Mouse (Mus musculus): Measurements from ENCODE around the gene Dock3.

The Dock3 gene

DNA sequence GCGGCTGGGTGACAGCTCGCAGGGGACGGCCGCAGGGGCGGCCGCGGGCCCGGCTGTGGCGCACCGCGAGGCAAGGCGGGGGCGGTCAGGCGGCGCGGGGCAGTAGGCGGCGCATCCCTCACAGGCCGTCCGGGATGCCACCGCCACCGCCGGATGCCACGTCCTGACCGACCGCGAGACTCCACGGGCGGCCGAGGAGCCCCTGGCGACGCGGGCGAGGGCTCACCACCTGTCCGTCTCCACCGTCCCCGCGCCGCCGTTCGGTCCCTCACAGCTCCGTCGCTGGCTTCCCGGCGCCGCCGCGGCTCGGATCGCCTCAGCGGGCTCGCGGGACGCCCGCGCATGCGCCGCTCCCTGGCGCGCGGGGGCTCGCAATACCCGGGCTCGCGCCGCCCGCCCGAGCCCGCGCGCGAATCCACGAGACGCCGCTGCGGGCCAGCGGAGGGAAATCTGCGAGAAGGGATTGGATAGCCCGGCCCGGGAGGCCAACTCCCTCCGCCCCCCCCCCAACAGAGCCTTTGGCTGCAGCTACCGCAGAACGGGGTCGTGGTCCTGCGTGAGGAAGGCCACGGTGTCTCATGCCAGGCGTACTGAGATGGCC lies at the start of gene Dock3:
Dock3 (minus strand) TSS at position 371 of the 601 bp plus-strand sequence.
- DNase-seq (ENCODE audit: low spot score), result peak; percentile 38

DNA sequence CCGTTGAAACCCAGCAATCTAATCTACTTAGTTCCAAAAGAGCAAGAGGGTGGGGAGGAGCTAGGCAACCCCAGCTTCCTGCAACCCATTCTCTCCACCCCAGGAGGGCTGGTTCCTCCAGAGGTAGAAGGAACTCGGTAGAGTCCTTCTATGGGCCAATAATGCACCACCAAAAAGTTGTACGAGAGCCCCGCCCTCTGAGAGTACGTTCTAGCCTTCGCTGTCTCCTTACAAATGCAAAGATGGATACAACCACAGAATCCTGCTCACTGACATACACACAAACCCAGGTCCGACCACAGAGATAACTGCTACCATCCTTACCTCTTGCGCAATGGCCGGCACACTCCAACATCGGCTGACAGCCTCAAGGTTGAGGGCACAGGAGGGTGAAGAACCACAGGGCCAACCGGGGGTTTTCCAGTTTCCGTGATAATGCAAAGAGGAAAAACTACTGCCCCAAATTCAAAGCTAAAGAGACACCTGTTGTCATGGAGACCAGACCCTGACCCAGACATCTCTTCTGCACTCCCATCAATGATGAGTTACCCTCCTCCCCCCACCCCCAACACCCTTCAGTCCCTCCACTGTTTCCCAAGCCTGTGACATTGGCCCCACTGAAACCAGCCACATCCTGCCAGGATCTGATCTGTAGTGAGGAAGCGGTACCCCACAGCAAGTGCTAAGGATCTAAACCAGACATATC lies 48.8 kb upstream of the Dock3 start:
- DNase-seq (ENCODE audit: low spot score), result peak; percentile 60

DNA sequence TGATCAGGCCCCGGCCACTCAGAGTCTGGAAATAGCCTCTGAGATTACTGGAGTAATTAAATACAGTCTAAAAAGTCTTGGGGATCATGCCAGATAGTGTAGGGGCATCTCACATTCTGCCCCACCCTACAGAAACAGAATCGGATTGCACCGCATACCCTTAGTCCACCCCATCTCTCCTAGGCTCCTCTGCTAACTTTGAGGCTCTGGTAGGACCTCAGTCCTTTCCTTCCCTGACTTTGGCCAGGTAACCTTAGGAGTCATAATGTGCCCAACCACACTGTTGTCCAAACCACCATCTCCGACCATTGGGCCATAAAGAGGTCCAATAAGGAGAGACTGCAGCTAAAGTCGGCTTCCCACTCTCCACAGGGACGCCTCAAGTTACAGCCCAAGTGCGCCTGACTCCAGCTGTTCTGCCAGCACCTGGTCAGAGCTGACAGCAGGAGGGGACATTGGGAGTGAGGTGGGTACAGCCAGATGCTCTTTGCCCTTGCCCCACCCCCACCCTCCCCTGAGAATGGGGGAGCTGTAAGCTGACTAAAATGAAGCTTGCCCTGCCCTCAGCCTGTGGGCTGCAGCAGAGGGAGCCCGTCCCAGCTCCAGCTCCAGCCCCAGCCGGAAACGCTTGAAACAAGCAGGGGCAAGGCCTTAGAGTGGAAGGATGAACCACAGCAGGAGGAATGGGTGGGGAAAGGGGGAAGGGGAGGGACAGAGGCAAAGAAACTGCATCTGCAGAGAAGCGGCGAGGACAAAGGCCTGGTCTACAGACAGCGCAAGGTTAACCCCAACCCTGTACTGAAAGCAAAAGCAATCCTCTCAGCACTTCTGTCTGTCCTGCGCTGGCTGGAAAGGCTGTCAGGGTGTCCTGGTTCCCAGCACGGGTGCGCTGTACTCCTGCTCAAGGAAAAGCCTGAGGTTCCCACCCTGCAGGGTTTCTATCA lies 47.9 kb upstream of the Dock3 start:
- DNase-seq (ENCODE audit: low spot score), result no peak

DNA sequence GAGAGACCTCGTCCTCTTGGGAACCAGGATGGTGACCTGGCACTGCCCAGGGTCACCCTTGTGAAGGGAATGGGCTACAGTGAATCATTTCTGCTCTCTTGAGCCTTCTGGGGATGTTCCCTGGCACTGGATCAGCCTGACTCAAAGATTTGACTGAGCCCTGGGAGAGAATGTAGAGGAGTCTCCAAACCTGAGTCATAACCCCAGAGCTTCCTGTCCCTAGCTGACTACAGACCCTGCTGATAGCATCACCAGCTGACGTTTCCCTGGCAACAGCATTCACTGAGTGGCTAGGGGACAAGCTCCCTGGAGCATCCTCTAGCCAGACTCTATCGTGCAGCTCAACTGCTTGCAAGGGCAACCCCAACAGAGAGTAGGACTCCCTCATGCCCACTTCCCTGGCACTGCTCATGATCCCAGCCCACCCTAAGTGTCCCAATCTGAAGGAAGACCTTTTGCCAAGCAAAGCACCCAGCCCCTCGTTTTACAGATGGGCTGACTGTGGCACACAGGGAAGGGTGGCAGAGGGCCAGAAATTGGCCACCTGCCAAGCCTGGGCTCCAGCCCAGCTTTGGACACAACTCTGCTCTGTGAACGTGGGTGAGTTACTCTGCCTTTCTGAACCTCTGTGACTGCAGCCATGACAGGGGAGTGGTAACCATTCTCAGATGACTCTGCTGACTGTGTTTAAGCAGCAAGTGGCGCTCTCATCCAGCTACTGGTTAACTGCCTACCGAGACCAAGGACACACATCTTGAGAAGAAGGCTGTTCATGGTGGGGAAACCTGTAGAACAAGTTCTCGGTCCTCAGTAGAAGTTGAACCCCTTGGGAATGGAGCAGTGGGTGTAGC lies 47.0 kb upstream of the Dock3 start:
- DNase-seq (ENCODE audit: low spot score), result no peak

DNA sequence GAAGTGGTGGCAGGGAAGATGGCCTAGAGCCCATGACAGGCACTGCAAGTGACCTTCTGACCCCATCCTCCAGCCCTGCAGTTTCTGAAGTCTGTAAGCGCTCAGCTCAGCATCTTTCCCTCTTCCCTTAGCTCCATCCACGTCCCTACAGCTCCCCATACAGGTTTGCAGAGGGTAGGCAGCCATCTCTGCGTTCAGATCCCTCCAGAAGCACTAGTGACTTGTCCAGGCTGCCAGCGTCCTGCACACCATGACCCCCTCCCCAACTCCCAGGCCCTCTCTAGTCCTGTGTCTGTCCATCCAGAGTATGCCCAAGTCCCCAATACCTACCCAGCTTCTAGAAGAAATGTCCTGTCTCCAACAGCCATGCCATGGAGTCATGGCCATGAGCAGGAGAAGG lies 46.4 kb upstream of the Dock3 start:
- DNase-seq (ENCODE audit: low spot score), result no peak

DNA sequence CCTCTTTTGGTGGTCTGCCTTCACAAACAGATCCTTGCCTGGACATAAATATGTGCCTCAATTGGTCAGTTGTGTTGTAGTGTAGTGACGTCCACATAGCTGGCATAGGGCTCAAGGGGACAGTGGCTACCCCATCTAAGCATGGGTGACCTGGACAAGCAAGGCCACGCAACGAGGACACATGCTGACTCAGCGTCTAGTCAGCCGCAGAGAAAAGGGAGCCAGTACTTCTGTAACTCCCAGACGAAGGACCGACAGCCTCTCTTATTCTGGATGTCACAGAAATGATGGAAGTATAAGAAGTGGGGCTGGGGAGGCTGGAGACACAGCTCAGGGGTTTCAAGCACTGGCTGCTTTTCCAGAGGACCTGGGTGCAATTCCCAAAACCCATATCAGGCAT lies 45.9 kb upstream of the Dock3 start:
- DNase-seq (ENCODE audit: low spot score), result no peak

DNA sequence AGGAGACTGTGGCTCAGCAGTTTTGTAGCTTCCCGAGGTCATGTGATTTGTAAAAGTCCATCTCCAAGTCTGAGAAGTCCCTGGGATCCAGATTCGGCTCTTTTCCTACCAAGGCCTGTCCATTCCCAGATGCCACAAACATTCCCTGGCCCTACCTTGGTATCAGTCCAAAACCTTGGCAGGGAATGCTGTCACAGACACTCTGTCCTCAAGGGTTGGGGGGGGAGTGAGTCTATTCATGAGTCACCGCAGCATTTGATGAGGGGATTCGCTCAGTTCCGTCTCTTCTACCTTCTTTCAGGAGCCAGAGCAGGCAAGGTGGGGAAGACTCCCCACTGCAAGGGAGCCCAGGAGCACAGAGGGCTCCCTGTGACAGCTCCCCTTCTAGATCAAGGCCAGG lies 44.0 kb upstream of the Dock3 start:
- no peak for DNase-seq (ENCODE audit: low spot score)

DNA sequence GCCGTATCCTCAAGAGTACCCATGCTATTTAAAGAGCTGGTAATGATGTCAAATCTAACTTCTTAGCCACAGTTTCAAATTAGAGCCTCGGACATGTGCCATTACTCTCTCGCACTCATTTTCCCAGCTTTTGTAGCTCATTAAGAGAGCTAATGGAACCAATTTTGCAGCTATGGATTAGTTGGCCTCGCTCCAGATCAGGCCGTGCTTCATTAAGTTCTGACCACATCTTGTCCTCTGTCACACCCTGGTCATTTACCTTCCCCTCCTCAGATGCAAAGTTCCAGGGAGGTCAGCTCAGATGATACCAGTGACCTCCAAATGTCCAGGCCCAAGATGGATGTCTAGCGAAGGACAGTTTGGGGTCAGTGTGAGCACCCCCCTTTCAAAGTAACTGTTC lies 43.0 kb upstream of the Dock3 start:
- DNase-seq (ENCODE audit: low spot score), result no peak

DNA sequence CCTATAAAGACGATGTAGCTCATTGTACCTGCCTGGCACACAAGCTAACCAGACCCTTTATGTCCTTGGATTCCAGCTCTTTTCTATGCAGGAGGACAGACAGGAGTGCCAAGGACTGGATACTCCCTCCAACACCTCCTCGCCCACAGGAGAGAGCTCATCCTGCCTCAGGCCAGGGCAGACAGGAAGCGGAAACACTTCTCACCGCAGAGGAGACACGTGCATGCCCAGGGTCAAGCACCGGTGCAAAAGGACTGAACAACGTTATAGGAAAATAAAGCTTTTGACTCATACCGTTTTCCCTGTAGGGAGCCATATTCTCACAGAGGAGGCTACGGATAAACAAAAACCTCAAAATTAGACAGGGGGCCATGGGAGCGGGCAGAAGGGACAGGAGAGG lies 41.5 kb upstream of the Dock3 start:
- no peak for DNase-seq (ENCODE audit: low spot score)

DNA sequence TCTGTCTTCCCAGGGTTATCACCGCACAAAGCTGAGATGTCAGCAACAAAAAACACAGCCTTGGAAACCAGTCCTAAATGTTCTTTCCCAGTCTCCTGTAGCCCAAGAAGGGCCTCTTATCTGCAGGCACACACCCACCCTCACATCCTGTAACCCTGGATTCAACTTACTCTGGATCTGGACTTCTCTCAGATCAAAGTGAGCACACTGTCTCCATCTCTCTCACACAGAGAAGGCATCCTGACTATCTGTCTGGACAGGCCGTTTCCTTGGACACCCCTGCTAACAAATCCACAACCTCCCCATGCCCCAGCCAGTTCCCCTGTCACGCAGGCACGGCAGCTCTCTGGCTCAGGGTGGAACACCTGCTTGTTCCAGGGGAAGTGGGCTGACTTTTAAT lies 40.6 kb upstream of the Dock3 start:
- no peak for DNase-seq (ENCODE audit: low spot score)

DNA sequence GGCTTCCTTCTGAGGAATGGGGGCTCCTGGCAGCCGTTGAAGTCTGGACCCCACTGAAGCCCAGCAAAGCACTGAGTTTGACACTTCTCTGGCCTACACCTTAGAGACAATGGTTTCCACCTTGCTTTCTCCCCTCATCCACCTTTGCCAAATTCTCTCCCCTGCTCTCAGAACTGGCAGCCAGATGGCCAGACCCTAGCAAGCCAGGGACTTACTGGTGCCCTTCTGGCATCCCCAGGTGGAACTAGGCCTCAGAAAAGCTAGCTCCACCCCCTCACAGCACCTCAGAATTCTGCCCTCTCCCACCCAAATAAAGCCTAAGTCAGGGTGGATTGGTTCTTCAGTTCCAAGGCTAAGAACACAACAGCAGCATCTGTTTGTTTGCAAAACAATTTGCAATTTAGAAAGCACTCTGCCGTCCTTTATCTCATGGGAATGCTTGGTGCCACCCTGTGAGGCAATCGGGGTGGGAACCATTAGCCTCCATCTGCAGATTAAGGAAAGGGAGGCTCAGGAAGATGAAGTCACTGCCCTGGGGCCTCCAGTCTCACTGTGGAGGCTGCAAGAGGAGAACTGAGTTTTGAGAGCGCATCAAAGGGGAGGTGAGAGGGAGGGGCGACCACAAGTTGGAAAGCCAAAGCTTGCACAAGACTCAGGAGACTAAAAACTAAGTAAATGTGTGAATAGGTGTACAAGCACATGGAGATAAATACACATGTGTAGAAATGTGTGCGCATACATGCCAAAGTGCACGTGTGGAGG lies 39.6 kb upstream of the Dock3 start:
- DNase-seq (ENCODE audit: low spot score), result no peak

DNA sequence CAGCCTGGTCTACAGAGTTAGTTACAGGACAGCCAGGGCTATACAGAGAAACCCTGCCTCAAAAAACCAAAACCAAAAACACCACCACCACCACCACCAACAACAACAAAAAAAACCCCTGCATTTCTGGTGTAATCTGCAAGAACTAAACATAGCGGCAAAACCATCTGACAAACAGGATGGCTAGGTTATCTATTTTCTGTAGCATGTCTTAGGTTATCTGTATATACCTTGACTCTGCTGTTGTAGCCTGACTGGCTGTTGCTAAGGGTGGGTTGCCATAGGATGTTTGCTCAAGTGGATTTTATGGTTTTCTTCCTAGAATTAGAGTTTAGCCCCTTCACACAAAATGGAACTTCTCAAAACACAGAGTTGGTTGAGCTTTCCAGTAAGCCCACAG lies 38.1 kb upstream of the Dock3 start:
- DNase-seq (ENCODE audit: low spot score), result no peak

DNA sequence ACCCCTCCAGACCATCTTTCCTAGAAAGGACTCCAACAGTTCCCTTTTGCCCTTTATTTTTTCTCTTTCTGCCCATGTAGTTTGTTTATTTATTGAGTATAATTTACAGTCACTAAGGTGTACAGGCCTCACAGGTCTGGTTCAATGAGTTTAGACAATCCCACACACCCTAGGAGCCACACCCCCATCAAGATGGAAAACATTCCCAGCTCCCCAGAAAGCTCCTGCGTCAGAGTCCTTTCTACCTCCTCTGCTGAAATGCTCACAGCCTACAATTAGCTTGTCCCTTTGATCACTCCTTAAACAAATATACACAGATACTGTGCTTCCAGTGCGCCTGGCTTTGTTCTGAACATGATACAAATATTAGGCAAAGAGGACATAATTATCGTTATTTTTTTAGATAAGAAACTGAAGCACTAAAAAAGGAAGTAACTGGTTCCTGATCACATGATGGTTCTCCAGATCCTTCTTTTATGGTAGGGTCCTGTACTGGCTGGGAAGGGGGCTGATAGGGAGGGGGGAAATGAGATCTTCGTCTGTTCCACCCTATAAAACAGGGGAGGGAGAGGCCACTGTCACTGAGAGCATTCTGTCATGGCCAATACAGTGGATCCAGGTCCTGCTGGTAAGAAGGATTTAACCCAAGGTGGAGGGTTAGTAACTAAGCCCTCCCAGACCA lies 36.2 kb upstream of the Dock3 start:
- no peak for DNase-seq (ENCODE audit: low spot score)

DNA sequence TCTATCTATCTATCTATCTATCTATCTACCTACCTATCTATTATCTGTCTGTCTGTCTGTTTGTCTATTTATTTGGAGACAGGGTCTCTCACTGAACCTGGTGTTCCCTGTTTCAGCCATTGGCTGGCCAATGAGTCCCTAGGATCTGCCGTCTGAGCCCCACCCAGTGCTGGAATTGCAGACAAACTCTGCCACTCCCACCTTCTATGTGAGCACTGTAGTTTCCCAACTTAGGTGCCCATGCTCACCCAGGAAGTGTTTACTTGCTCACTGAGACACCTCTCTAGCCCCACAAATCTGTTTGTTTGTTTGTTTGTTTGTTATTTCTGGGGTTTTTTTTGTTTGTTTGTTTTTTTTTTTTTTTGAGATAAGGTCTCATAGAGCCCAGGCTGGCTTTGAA lies 35.3 kb upstream of the Dock3 start:
- DNase-seq (ENCODE audit: low spot score), result no peak

DNA sequence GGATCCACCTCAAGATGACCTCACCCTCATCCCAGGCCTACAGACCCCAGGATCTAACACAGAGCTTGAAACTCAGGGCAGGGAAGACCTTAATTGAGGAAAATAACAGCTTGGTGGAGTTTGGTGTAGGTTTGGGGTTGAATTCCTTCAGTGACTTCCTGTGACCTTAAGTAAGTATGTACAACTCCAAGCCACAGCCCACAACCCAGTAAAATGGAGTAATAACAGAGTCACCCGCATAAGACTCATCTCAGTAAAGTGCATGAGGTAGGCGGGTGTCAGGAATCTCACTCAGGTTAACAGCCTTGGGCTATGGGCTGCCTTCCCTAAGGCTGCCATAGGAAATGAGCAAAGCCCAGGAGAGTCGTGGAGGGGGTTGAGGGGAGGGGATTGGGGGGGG lies 33.0 kb upstream of the Dock3 start:
- DNase-seq (ENCODE audit: low spot score), result no peak

DNA sequence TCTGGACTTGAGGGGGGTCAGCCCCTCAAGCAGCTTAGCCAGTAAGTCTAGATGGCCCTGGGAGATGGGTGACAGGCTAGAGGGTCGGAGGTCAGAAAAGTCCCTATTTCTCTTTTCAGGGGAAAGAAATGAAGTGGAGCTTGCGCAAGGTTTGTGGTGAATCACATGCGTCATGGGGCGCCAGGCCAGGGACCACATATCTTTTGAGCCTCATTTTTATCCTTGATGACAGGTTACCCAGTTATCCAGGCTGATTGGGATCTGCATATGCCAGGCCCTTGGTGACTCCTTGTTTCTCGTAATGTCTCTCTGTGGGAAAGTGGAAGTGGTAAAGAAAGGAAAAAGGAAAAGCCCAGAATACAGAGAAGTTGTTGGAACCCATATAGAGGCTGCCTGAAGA lies 32.2 kb upstream of the Dock3 start:
- no peak for DNase-seq (ENCODE audit: low spot score)

DNA sequence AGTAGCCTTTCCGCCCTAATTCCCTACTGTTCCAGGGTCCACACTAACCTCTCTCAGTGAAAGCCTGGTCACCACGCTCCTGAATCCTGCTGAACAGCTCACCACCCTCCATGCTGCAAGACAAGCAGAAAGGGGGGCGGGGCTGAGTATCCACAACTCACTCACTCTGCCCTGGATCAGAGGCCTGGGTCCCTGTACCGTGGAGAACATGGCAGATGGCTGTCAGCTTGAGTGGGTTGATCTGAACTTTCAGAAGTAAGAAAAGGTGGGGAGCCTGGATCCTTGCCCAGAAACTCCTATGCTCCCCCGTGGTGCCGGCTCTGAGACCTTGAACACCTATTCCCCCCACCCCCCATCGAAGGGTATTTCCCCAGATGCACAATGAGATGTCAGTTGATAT lies 30.7 kb upstream of the Dock3 start:
- DNase-seq (ENCODE audit: low spot score), result no peak

DNA sequence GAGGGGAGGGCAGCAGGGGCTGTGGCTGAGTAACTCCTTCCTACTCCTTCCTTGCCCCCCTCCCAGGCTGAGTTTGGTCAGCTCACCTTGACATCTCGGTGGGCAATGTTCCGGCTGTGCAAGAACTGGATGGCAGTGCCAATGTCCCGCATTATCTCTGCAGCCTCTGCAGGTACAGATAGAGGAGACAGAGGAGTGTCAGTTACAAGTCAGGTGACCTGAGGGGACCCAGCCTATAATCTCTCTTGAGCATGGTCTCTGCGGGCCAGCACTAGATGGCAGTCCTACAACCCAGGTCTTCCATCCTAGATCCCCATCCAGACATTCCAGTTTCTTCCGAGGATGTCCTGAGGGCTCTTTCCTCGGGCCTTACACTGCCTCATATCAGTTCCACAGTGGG lies 30.1 kb upstream of the Dock3 start:
- no peak for DNase-seq (ENCODE audit: low spot score)

DNA sequence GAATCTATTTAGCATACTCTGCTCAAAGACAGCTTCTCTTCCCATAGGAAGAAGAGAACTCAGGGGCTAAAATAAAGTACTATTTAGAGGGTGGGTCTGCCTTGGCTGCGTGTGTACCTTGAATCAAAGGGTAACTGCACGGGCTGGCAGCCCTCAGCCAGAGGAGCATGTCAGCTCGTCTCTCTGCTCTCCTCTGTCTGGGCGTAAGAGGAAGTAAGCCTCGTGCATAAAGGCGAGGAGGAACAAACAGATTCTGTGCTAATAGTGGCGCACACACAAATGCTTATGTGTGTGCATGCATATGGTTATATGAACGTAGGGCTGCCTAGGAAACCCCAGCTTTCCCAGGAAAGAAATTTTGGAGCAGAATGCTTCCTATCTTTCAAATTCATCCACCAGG lies 29.1 kb upstream of the Dock3 start:
- DNase-seq (ENCODE audit: low spot score), result no peak

DNA sequence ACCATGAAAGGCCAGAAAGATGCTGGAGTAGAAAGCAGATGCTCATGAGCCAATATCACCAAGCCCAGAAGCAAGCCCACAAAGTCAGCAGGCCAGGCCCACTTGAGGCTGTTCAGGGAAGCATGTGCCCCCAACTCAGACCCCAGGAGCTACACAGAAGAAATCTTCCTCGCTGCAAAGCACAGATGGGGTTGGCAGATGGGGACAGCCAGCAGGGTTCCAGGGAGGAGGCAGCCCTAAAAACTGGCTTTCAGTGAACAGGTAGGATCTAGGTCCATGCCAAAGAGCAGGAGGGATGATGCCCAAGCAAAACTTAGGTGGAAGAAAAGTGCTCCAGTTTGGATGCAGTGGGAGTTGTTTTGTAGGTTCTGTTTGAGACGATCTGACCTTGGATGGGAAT lies 28.7 kb upstream of the Dock3 start:
- DNase-seq (ENCODE audit: low spot score), result no peak

DNA sequence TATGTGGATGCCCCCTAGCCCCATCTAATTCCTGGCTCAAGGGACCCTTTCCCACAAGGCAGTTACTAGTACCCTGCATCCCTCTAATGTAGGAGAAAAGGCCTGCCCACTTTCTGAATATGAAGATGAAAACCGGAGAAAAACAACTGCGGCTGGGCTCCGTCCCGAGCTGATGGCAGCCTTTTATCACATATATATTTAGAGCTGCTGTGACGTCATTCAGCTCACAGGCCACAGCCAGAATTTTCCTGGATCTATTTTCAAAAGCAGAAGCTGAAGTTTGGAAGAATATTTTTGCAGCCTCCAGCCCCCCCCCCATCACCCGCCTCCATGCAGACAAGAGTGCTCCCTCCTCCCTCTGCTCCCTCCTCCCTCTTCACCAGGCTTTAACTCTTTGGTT lies 27.9 kb upstream of the Dock3 start:
- DNase-seq (ENCODE audit: low spot score), result no peak
